Mouse (Mus musculus) heart, embryonic 16.5 days (tissue): ENCODE measurements around the gene Olfr1262. TPM values are rescaled to one million over a fixed set of nuclear protein-coding genes. Genes with fewer than 3 reads are reported as not detected.

Experiments used
- ATAC-seq: fragments of 200-750 bp; cut with Nextera tagmentation; replicated peaks from 2 replicates; pipeline ENCODE4 v1.8.0; 2017; ENCODE audit warnings: moderate number of reproducible peaks; ENCODE audit not compliant: insufficient read depth, low FRiP score; ENCODE audit errors: extremely low read depth
- H3K27ac ChIP-seq: fragments of 300-500 bp; sonication (generic); 2 replicates; pipeline ENCODE4 v1.5.1; 2014; ENCODE audit warnings: mild to moderate bottlenecking, low read length, control low read depth, moderate library complexity
- H3K27me3 ChIP-seq: fragments of 300-500 bp; sonication (generic); 2 replicates; pipeline ENCODE4 v1.6.1; 2014; ENCODE audit warnings: low read length, mixed read lengths; ENCODE audit not compliant: control insufficient read depth, insufficient read depth
- H3K36me3 ChIP-seq: fragments of 300-500 bp; sonication (generic); 2 replicates; pipeline ENCODE4 v1.6.1; 2014; ENCODE audit not compliant: control insufficient read depth, insufficient read depth
- H3K4me1 ChIP-seq: fragments of 300-500 bp; sonication (generic); 2 replicates; pipeline ENCODE4 v1.6.1; 2014; ENCODE audit warnings: low read length, mixed read lengths; ENCODE audit not compliant: control insufficient read depth, insufficient read depth
- H3K4me2 ChIP-seq: fragments of 300-500 bp; sonication (generic); 2 replicates; pipeline ENCODE4 v1.6.1; 2014; ENCODE audit warnings: low read depth, mild to moderate bottlenecking, control low read depth, low read length
- H3K4me3 ChIP-seq: fragments of 300-500 bp; sonication (generic); 2 replicates; pipeline ENCODE4 v1.5.1; 2014; ENCODE audit warnings: mild to moderate bottlenecking, control low read depth, low read length
- H3K9ac ChIP-seq: fragments of 300-500 bp; sonication (generic); 2 replicates; pipeline ENCODE4 v1.6.1; 2014; ENCODE audit warnings: low read length, control low read depth
- H3K9me3 ChIP-seq: fragments of 300-500 bp; sonication (generic); replicated peaks from 2 replicates; pipeline ENCODE4 v1.6.1; 2016; ENCODE audit warnings: low read length; ENCODE audit not compliant: control insufficient read depth
- WGBS: fragments of 180-500 bp; shearing (Covaris S2); extraction: QIAGEN DNeasy Blood & Tissue Kit; methylation state at CpG from one replicate; pipeline ENCODE4 v1.1.7; 2014; 5-methylcytosine and 5-hydroxymethylcytosine counted together
- polyA plus RNA-seq: library from polyadenylated mRNA; unstranded; fragments of >200 nt; fragmentation: Nextera tagmentation; extraction: Ambion mirVana; gene quantifications from 2 replicates; pipeline ENCODE4 v1.2.1, GENCODE M21; 2015

The Olfr1262 gene
- not detected in 2 replicates for polyA plus RNA-seq

GRCm38 (mm10) chr2:89999845-90000244 lies at the start of gene Olfr1262:
Olfr1262 (plus strand) TSS chr2:90000145.
- H3K9me3 ChIP-seq, result no peaks in the 10 kb centered on the region

GRCm38 (mm10) chr2:89974184-89974583 lies 25.8 kb upstream of the Olfr1262 start, which contains the start of gene Olfr1260:
Olfr1260 (plus strand) TSS chr2:89974340.
- no peaks in the 10 kb centered on the region for H3K27me3 ChIP-seq
- no peak within 1 kb of the TSS for H3K9ac ChIP-seq
- no peaks in the 10 kb centered on the region for H3K9me3 ChIP-seq
- H3K4me3 ChIP-seq, result no peak within 1 kb of the TSS
- H3K27ac ChIP-seq, result no peak within 1 kb of the TSS
- 63% methylated on average over 2 of the region's 2 CpGs for WGBS
- H3K4me2 ChIP-seq, result no peak within 1 kb of the TSS
- no peak for ATAC-seq
- no peaks in the 10 kb centered on the region for H3K4me1 ChIP-seq
- H3K36me3 ChIP-seq, result no peaks in the 10 kb centered on the region

More at GRCm38 (mm10) chr2:89999845-90000244, at the start of gene Olfr1262:
- Histone ChIP-seq H3K4me1 (no peaks in the 10 kb centered on the region), H3K4me2 (no peak within 1 kb of the TSS), H3K9ac (no peak within 1 kb of the TSS), H3K36me3 (no peaks in the 10 kb centered on the region), H3K27me3 (no peaks in the 10 kb centered on the region), H3K4me3 (no peak within 1 kb of the TSS), H3K27ac (no peak within 1 kb of the TSS)
- no peak for ATAC-seq

- 73% methylated on average over 2 of the region's 2 CpGs for WGBS
- H3K4me1 ChIP-seq, result no peaks in the 10 kb centered on the region
- H3K27me3 ChIP-seq, result no peaks in the 10 kb centered on the region
- H3K9me3 ChIP-seq, result no peaks in the 10 kb centered on the region
- no peak overlapping the region for H3K4me2 ChIP-seq
- no peak overlapping the region for H3K27ac ChIP-seq
- H3K9ac ChIP-seq, result no peak overlapping the region
- no peaks in the 10 kb centered on the region for H3K36me3 ChIP-seq
- no peak for ATAC-seq
- H3K4me3 ChIP-seq, result no peak overlapping the region
Measured at GRCm38 (mm10) chr2:89977709-89978108, 22.2 kb upstream of the Olfr1262 start.

- Histone ChIP-seq H3K4me2 (no peak within 1 kb of the TSS), H3K9me3 (no peaks in the 10 kb centered on the region), H3K4me1 (no peaks in the 10 kb centered on the region), H3K27ac (no peak within 1 kb of the TSS), H3K4me3 (no peak within 1 kb of the TSS), H3K9ac (no peak within 1 kb of the TSS), H3K27me3 (no peaks in the 10 kb centered on the region), H3K36me3 (no peaks in the 10 kb centered on the region)
- ATAC-seq, result no peak
Measured at GRCm38 (mm10) chr2:89990921-89991320, 9.0 kb upstream of the Olfr1262 start, which contains the start of gene Olfr1261. Olfr1261 (plus strand) TSS chr2:89991221.

- H3K27me3 ChIP-seq, result no peaks in the 10 kb centered on the region
- no peaks in the 10 kb centered on the region for H3K36me3 ChIP-seq
- no peak within 1 kb of the TSS for H3K4me2 ChIP-seq
- no peaks in the 10 kb centered on the region for H3K9me3 ChIP-seq
- H3K27ac ChIP-seq, result no peak within 1 kb of the TSS
- no peaks in the 10 kb centered on the region for H3K4me1 ChIP-seq
- no peak within 1 kb of the TSS for H3K4me3 ChIP-seq
- no peak within 1 kb of the TSS for H3K9ac ChIP-seq
- WGBS, result 67% methylated on average over 2 of the region's 2 CpGs
- ATAC-seq, result no peak
Measured at GRCm38 (mm10) chr2:90011831-90012230, 11.9 kb downstream of the Olfr1262 start, which contains the start of gene Olfr1263. Olfr1263 (plus strand) TSS chr2:90012131.

GRCm38 (mm10) chr2:90025477-90025876 lies 25.5 kb downstream of the Olfr1262 start, which contains the start of gene Olfr1264:
Olfr1264 (minus strand) TSS chr2:90025577.
- Histone ChIP-seq H3K27ac (no peak within 1 kb of the TSS), H3K9ac (no peak within 1 kb of the TSS), H3K27me3 (no peaks in the 10 kb centered on the region), H3K4me2 (no peak within 1 kb of the TSS), H3K36me3 (no peaks in the 10 kb centered on the region), H3K4me3 (no peak within 1 kb of the TSS), H3K4me1 (no peaks in the 10 kb centered on the region), H3K9me3 (no peaks in the 10 kb centered on the region)
- no peak for ATAC-seq
- WGBS, result 51% methylated on average over 2 of the region's 2 CpGs

GRCm38 (mm10) chr2:90035037-90035436 lies 35.1 kb downstream of the Olfr1262 start, which contains the start of gene Olfr1265:
Olfr1265 (plus strand) TSS chr2:90035337.
- no peak within 1 kb of the TSS for H3K4me3 ChIP-seq
- no peak for ATAC-seq

More at GRCm38 (mm10) chr2:90035037-90035436, 35.1 kb downstream of the Olfr1262 start, which contains the start of gene Olfr1265:
- Histone ChIP-seq H3K9me3 (no peaks in the 10 kb centered on the region), H3K4me1 (no peaks in the 10 kb centered on the region), H3K36me3 (no peaks in the 10 kb centered on the region), H3K4me2 (no peak within 1 kb of the TSS), H3K27me3 (no peaks in the 10 kb centered on the region), H3K9ac (no peak within 1 kb of the TSS), H3K27ac (no peak within 1 kb of the TSS)

Other genes with a start within 250 kb of the Olfr1262 start
- not detected in 2 replicates for gene Olfr1253, start 243.1 kb upstream of the Olfr1262 start, polyA plus RNA-seq
- gene Olfr1254, start 206.5 kb upstream of the Olfr1262 start, polyA plus RNA-seq, result not detected in 2 replicates
- not detected in 2 replicates for gene Olfr1255, start 188.1 kb upstream of the Olfr1262 start, polyA plus RNA-seq
- not detected in 2 replicates for gene Olfr1256, start 158.6 kb upstream of the Olfr1262 start, polyA plus RNA-seq
- gene Olfr48, start 151.9 kb upstream of the Olfr1262 start, polyA plus RNA-seq, result not detected in 2 replicates
- not detected in 2 replicates for gene Olfr1257, start 121.7 kb upstream of the Olfr1262 start, polyA plus RNA-seq
- gene Olfr1258, start 72.8 kb upstream of the Olfr1262 start, polyA plus RNA-seq, result not detected in 2 replicates
- not detected in 2 replicates for gene Olfr1259, start 51.5 kb upstream of the Olfr1262 start, polyA plus RNA-seq
- gene Olfr1260, start 25.8 kb upstream of the Olfr1262 start, polyA plus RNA-seq, result not detected in 2 replicates
- not detected in 2 replicates for gene Olfr1261, start 8.9 kb upstream of the Olfr1262 start, polyA plus RNA-seq
- gene Olfr1263, start 12.0 kb downstream of the Olfr1262 start, polyA plus RNA-seq, result not detected in 2 replicates
- not detected in 2 replicates for gene Olfr1264, start 25.4 kb downstream of the Olfr1262 start, polyA plus RNA-seq
- gene Olfr1265, start 35.2 kb downstream of the Olfr1262 start, polyA plus RNA-seq, result not detected in 2 replicates
- not detected in 2 replicates for gene Olfr140, start 63.4 kb downstream of the Olfr1262 start, polyA plus RNA-seq
- gene Olfr1269, start 121.3 kb downstream of the Olfr1262 start, polyA plus RNA-seq, result not detected in 2 replicates
- not detected in 2 replicates for gene Olfr32, start 142.2 kb downstream of the Olfr1262 start, polyA plus RNA-seq
- not detected in 2 replicates for gene Olfr1270, start 152.9 kb downstream of the Olfr1262 start, polyA plus RNA-seq
- gene Olfr1506, start 224.3 kb downstream of the Olfr1262 start, polyA plus RNA-seq, result not detected in 2 replicates